Mouse (Mus musculus): ENCODE results near the gene Ak1.

- TF ChIP-seq TCF12 (IDR thresholded peaks at IDR 0.05; ENCODE audit: low read depth, low read length) (no peak), MAFK (IDR thresholded peaks at IDR 0.05; ENCODE audit: insufficient replicate concordance, low read length) (no peak), MAX (IDR thresholded peaks at IDR 0.05; ENCODE audit: low read length) (no peak), TBP (conservative IDR thresholded peaks at IDR 0.05; ENCODE audit: low read depth, low read length) (no peak), CHD2 (IDR thresholded peaks at IDR 0.05; ENCODE audit: low read length) (no peak), ZKSCAN1 (IDR thresholded peaks at IDR 0.05; ENCODE audit: borderline replicate concordance, low read depth, low read length) (no peak), SMC3 (IDR thresholded peaks at IDR 0.05; ENCODE audit: low read depth, low read length) (peak; percentile 42), CTCF (conservative IDR thresholded peaks at IDR 0.05 in 1 of 2, IDR thresholded peaks at IDR 0.05 in 1 of 2; ENCODE audit: low read depth in 2 of 2, low read length in 2 of 2) (peak; percentile 65 to 71)
Measured at GRCm38 (mm10) chr2:32606161-32607142, 15.1 kb upstream of the Ak1 start.

All from CH12.LX (cell line).